Mouse (Mus musculus) neural tube, embryonic 13.5 days (tissue): ENCODE measurements around the gene Wwc1. TPM values are rescaled to one million over a fixed set of nuclear protein-coding genes. Genes with fewer than 3 reads are reported as not detected.
"Not testable (repeated sequence)": the region's sequence is repeated elsewhere in the genome, so short reads cannot be mapped to it uniquely, and the experiment has no call there.

Experiments
- ATAC-seq: fragments of 200-750 bp; cut with Nextera tagmentation; 2 replicates; pipeline ENCODE4 v1.8.0; 2017; ENCODE audit warnings: low read depth, mild to moderate bottlenecking, moderate TSS enrichment, moderate library complexity
- H3K27ac ChIP-seq: fragments of 300-500 bp; sonication (generic); replicated peaks from 2 replicates; pipeline ENCODE4 v1.5.1; 2015; ENCODE audit warnings: moderate library complexity, mild to moderate bottlenecking, inconsistent platforms
- H3K27me3 ChIP-seq: fragments of 300-500 bp; sonication (generic); 2 replicates; pipeline ENCODE4 v1.6.1; 2015; ENCODE audit warnings: mild to moderate bottlenecking, inconsistent platforms
- H3K36me3 ChIP-seq: fragments of 300-500 bp; sonication (generic); 2 replicates; pipeline ENCODE4 v1.6.1; 2015; ENCODE audit warnings: mild to moderate bottlenecking, inconsistent platforms
- H3K4me1 ChIP-seq: fragments of 300-500 bp; sonication (generic); replicated peaks from 2 replicates; pipeline ENCODE4 v1.6.1; 2015; ENCODE audit warnings: inconsistent platforms
- H3K4me2 ChIP-seq: fragments of 300-500 bp; sonication (generic); 2 replicates; pipeline ENCODE4 v1.6.1; 2015; ENCODE audit warnings: inconsistent platforms, mild to moderate bottlenecking, moderate library complexity
- H3K4me3 ChIP-seq: fragments of 300-500 bp; sonication (generic); 2 replicates; pipeline ENCODE4 v1.5.1; 2015; ENCODE audit warnings: mild to moderate bottlenecking, inconsistent platforms
- H3K9ac ChIP-seq: fragments of 300-500 bp; sonication (generic); 2 replicates; pipeline ENCODE4 v1.6.1; 2015; ENCODE audit warnings: moderate library complexity, mild to moderate bottlenecking, inconsistent platforms
- H3K9me3 ChIP-seq: fragments of 300-500 bp; sonication (generic); 2 replicates; pipeline ENCODE4 v1.6.1; 2016; ENCODE audit warnings: inconsistent platforms
- WGBS: fragments of 180-500 bp; shearing (Covaris S2); methylation state at CpG from one replicate; pipeline ENCODE4 v1.1.7; 2015; 5-methylcytosine and 5-hydroxymethylcytosine counted together
- polyA plus RNA-seq: library from polyadenylated mRNA; unstranded; fragments of >200 nt; fragmentation: Nextera tagmentation; extraction: Ambion mirVana; gene quantifications from 2 replicates; pipeline ENCODE4 v1.2.1, GENCODE M21; 2015

Wwc1 gene
- polyA plus RNA-seq, 1 experiment from 2014 or later, result 6.3 TPM

GRCm38 (mm10) chr11:35864981-35865604 is 115.2 kb downstream of the Wwc1 start:
- Histone ChIP-seq H3K4me2 (peak overlapping the region; percentile 30), H3K36me3 (peaks cover 16% of the 10 kb centered on the region), H3K27ac (peak overlapping the region; percentile 94), H3K4me1 (peaks cover 37% of the 10 kb centered on the region), H3K9ac (peak overlapping the region; percentile 55), H3K4me3 (no peak overlapping the region), H3K27me3 (no peaks in the 10 kb centered on the region), H3K9me3 (no peaks in the 10 kb centered on the region)
- ATAC-seq, result peak; percentile 92
- WGBS, result 10% methylated on average over 9 of the region's 9 CpGs

- WGBS, result 87% methylated on average over 5 of the region's 5 CpGs
- no peak overlapping the region for H3K4me2 ChIP-seq
- ATAC-seq, result no peak
- H3K27ac ChIP-seq, result peak overlapping the region; percentile 94; the same call in 1 of the 2 replicates
- H3K36me3 ChIP-seq, result peaks cover 9% of the 10 kb centered on the region
- no peak overlapping the region for H3K4me3 ChIP-seq
- no peaks in the 10 kb centered on the region for H3K9me3 ChIP-seq
- H3K27me3 ChIP-seq, result no peaks in the 10 kb centered on the region
- peaks cover 40% of the 10 kb centered on the region for H3K4me1 ChIP-seq
- H3K9ac ChIP-seq, result no peak overlapping the region
Measured at GRCm38 (mm10) chr11:35863653-35864052, 116.7 kb downstream of the Wwc1 start.

DNA sequence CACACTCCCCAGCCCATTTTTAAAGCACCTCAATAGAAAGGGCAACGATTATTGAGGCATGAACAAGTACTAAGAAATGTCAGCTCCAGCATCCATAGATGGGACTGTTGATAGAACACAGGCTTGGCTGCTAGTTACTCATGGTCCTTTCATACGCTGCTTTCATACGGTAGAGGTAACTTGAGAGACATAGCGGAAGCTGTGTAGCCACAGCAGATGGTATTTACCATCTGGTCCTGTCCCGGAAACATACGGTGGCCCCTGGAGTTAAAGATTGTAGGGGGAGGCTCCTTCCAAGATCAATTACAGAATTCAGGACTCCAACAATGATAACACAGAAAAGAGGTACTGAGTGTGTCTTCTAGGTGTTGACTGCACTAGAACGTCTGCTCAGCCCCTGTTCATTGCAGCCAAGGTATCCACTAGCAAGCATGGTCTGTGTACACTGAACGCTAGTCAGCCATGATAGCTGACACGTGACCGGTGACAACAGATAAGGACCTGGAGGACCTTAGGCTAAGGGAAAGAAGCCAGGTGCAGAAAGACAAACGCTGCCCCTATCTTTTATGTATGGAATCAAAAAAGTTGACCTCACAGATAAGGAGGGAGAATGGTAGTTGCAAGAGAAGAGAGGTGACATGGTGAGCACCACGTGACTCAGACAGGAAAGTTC is 122.8 kb downstream of the Wwc1 start:
- H3K27me3 ChIP-seq, result no peaks in the 10 kb centered on the region

DNA sequence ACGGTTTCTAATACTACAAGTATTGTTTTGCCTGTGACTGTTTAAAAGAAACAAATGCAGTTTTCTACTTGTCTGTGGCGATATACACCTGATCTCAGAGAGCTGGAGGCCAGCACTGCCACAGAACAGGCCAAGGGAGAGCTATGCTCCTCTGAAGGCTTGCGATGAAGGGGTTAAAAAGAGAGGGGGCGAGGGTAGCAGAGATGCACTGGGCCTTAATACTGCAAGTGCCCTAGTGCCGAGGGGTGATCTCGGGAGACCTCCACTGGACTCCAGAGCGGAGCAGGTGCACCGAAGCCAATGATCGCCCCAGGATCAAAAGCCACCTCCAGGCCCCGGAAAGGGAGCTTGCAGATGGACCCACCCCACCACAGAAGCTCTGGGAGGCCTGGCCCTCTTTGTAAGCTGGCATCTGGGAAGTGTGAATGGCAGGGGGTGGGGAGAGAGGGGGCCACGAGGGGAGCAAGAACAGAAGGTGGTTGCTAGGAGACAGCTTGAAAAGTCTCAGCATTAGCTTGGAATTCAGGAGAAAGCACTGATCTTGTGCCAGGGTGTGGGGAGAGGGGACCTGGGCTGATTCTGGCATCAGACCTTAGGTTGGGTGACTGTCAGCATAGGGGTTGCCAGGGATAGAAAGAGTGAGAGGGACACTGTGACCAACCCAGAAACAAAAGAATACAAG is 123.8 kb downstream of the Wwc1 start:
- H3K9me3 ChIP-seq, result no peaks in the 10 kb centered on the region
- no peak overlapping the region for H3K4me2 ChIP-seq
- H3K27ac ChIP-seq, result peak overlapping the region; percentile 75
- no peak overlapping the region for H3K4me3 ChIP-seq
- H3K36me3 ChIP-seq, result peaks cover 13% of the 10 kb centered on the region
- no peaks in the 10 kb centered on the region for H3K27me3 ChIP-seq
- 16% methylated on average over 11 of the region's 11 CpGs for WGBS
- H3K4me1 ChIP-seq, result peaks cover 30% of the 10 kb centered on the region
- H3K9ac ChIP-seq, result no peak overlapping the region
- ATAC-seq, result peak; percentile 90

More for the DNA sequence above, 122.8 kb downstream of the Wwc1 start:
- H3K4me2 ChIP-seq, result no peak overlapping the region
- H3K27ac ChIP-seq, result peak overlapping the region; percentile 75
- H3K4me1 ChIP-seq, result peaks cover 30% of the 10 kb centered on the region
- H3K4me3 ChIP-seq, result no peak overlapping the region
- peaks cover 4% of the 10 kb centered on the region; the same call in 1 of the 2 replicates for H3K36me3 ChIP-seq
- WGBS, result 65% methylated on average over 12 of the region's 12 CpGs
- no peak overlapping the region for H3K9ac ChIP-seq
- no peak for ATAC-seq
- no peaks in the 10 kb centered on the region for H3K9me3 ChIP-seq

DNA sequence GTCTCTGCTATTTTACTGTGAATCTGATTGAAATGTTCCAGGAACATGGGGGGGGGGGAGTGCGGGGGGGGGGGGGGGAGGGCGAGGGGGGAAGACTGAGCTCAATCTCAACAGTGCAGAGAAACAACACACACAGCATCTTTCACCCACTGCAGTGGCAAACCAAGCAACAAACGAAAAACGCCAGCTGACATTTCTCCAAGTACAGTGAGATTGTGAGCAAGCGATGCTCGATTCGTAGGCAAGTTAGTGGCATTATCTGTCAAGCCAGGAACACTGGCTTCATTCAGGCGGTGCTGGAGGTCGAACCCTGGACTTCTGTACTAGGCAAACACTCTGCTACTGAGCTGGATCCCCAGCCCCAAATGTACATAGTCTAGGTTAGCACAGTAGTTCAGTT is 124.8 kb downstream of the Wwc1 start:
- H3K27me3 ChIP-seq, result no peaks in the 10 kb centered on the region
- 74% methylated on average over 8 of the region's 9 CpGs for WGBS
- no peak overlapping the region for H3K4me2 ChIP-seq
- H3K9me3 ChIP-seq, result no peaks in the 10 kb centered on the region
- peaks cover 18% of the 10 kb centered on the region for H3K36me3 ChIP-seq
- H3K4me1 ChIP-seq, result peaks cover 30% of the 10 kb centered on the region
- ATAC-seq, result no peak
- H3K9ac ChIP-seq, result no peak overlapping the region
- peak overlapping the region; percentile 75; the same call in 1 of the 2 replicates for H3K27ac ChIP-seq
- no peak overlapping the region for H3K4me3 ChIP-seq

- H3K4me1 ChIP-seq, result peaks cover 26% of the 10 kb centered on the region
- no peak overlapping the region for H3K4me2 ChIP-seq
- H3K9ac ChIP-seq, result no peak overlapping the region
- H3K36me3 ChIP-seq, result peaks cover 14% of the 10 kb centered on the region
- no peak overlapping the region for H3K4me3 ChIP-seq
- no peaks in the 10 kb centered on the region for H3K9me3 ChIP-seq
- no peaks in the 10 kb centered on the region for H3K27me3 ChIP-seq
- ATAC-seq, result no peak
- no peak overlapping the region for H3K27ac ChIP-seq
- WGBS, result 78% methylated on average over 5 of the region's 5 CpGs
Measured at GRCm38 (mm10) chr11:35854941-35855340, 125.4 kb downstream of the Wwc1 start.

DNA sequence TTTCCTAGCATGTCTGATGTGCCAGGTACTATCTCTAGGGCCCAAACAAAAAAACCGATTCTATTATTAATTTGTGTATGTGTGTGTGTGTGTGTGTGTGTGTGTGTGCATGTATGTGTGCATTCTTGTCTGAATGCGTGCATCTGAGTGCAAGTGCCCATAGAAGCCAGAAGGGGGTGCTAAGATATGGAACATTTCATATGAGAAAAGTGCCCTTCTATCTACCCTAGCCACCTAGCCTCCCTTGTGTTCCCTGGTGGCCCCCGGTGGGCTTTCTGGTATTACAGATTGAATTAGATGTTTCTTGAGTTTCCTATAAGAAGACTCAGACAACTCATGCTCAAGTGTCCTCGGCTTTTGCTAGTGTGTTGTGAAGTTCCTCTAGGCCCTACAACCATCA is 126.7 kb downstream of the Wwc1 start:
- Histone ChIP-seq H3K4me3 (no peak overlapping the region), H3K4me1 (peaks cover 25% of the 10 kb centered on the region), H3K36me3 (peaks cover 14% of the 10 kb centered on the region), H3K9me3 (no peaks in the 10 kb centered on the region), H3K27ac (no peak overlapping the region), H3K9ac (no peak overlapping the region), H3K27me3 (no peaks in the 10 kb centered on the region), H3K4me2 (no peak overlapping the region)
- no peak for ATAC-seq
- WGBS, result 98% methylated on average over 4 of the region's 4 CpGs

- Histone ChIP-seq H3K9ac (no peak overlapping the region), H3K9me3 (no peaks in the 10 kb centered on the region)
- 53% methylated on average over 4 of the region's 4 CpGs for WGBS
Measured at GRCm38 (mm10) chr11:35852731-35853130, 127.6 kb downstream of the Wwc1 start.

DNA sequence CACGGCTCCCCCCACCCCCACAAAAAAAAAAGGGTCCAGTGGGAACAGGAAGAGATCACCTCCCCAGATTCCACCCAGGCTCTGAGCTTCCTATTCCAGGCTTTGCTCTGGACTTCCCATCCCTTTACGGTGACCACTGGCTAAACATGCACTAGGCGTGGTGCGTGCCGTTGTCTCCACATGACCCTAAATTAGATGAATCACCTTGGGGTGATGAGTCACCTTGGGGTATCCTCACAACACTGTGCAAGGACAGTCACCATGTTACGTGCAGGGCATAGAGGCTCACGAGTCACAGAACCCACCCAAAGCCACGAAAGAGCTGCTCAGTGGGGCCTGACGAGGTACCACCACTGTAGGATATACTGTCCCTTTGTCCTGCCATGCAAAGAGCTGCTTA is 136.0 kb downstream of the Wwc1 start:
- Histone ChIP-seq H3K27ac (no peak overlapping the region), H3K36me3 (peaks cover 12% of the 10 kb centered on the region; the same call in 1 of the 2 replicates), H3K4me1 (peaks cover 8% of the 10 kb centered on the region), H3K9ac (no peak overlapping the region), H3K4me3 (no peak overlapping the region), H3K9me3 (no peaks in the 10 kb centered on the region), H3K4me2 (no peak overlapping the region), H3K27me3 (no peaks in the 10 kb centered on the region)
- WGBS, result 90% methylated on average over 9 of the region's 9 CpGs
- ATAC-seq, result no peak

More at GRCm38 (mm10) chr11:35852731-35853130, 127.6 kb downstream of the Wwc1 start:
- no peaks in the 10 kb centered on the region for H3K27me3 ChIP-seq
- H3K36me3 ChIP-seq, result peaks cover 14% of the 10 kb centered on the region
- no peak overlapping the region for H3K4me3 ChIP-seq
- no peak for ATAC-seq
- no peak overlapping the region for H3K27ac ChIP-seq
- H3K4me1 ChIP-seq, result peaks cover 22% of the 10 kb centered on the region
- H3K4me2 ChIP-seq, result no peak overlapping the region

DNA sequence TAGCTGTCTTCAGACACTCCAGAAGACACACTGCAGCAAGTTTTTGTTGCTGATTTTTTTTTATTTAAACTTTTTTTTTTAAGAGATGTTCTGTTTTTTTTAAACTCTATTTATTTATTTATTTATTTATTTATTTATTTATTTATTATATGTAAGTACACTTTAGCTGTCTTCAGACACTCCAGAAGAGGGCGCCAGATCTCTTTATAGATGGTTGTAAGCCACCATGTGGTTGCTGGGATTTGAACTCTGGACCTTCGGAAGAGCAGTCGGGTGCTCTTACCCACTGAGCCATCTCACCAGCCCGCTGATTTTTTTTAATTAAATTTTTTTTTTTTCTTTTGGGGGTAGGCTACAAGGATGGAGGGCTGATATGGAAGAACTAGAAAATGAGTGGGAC is 137.8 kb downstream of the Wwc1 start:
- H3K9ac ChIP-seq, ATAC-seq, H3K9me3 ChIP-seq, H3K4me3 ChIP-seq, H3K4me2 ChIP-seq, H3K27ac ChIP-seq, H3K27me3 ChIP-seq: not testable (repeated sequence)
- Histone ChIP-seq H3K4me1 (peaks cover 24% of the 10 kb centered on the region), H3K36me3 (peaks cover 12% of the 10 kb centered on the region; the same call in 1 of the 2 replicates)
- 81% methylated on average over 4 of the region's 4 CpGs for WGBS

GRCm38 (mm10) chr11:35841738-35842325 is 138.5 kb downstream of the Wwc1 start:
- ATAC-seq, result no peak
- Histone ChIP-seq H3K4me1 (peaks cover 24% of the 10 kb centered on the region), H3K27me3 (no peaks in the 10 kb centered on the region), H3K9ac (no peak overlapping the region), H3K9me3 (no peaks in the 10 kb centered on the region), H3K4me3 (no peak overlapping the region), H3K36me3 (peaks cover 12% of the 10 kb centered on the region; the same call in 1 of the 2 replicates), H3K27ac (no peak overlapping the region), H3K4me2 (no peak overlapping the region)
- WGBS, result 70% methylated on average over 21 of the region's 21 CpGs

DNA sequence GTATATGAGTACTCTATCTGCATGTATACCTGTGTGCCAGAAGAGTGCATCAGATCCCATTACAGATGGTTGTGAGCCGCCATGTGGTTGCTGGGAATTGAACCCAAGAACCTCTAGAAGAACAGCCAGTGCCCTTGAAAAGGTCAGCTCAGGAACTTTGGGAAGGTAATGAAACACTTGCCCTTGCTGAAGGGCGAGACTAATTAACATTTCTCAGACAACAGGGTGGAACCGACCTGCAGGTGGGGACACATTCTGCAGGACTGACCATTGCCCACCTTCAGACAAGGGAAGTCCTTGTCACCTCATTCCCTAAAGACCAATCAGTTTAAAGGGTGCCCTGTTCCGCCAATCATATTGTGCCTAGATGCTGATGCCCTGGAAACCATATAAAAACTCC is 139.5 kb downstream of the Wwc1 start:
- not testable (repeated sequence) for H3K9me3 ChIP-seq, H3K27ac ChIP-seq, H3K9ac ChIP-seq, H3K27me3 ChIP-seq, H3K4me2 ChIP-seq, H3K4me3 ChIP-seq, ATAC-seq
- peaks cover 24% of the 10 kb centered on the region for H3K4me1 ChIP-seq
- WGBS, result 91% methylated on average over 4 of the region's 4 CpGs
- H3K36me3 ChIP-seq, result peaks cover 12% of the 10 kb centered on the region; the same call in 1 of the 2 replicates
